Mouse (Mus musculus): Measurements from ENCODE around the gene Popdc2.
"Not testable (repeated sequence)": the region's sequence is repeated elsewhere in the genome, so short reads cannot be mapped to it uniquely, and the experiment has no call there.

Popdc2 gene

GRCm38 (mm10) chr16:38361933-38362332 lies at the start of gene Popdc2:
TSS of gene Popdc2 (plus strand) at chr16:38362209.
- no peak for DNase-seq (ENCODE audit: low spot score)

- DNase-seq (ENCODE audit: low spot score): no peak
Observed at GRCm38 (mm10) chr16:38318492-38318891, 43.5 kb upstream of the Popdc2 start.

DNA sequence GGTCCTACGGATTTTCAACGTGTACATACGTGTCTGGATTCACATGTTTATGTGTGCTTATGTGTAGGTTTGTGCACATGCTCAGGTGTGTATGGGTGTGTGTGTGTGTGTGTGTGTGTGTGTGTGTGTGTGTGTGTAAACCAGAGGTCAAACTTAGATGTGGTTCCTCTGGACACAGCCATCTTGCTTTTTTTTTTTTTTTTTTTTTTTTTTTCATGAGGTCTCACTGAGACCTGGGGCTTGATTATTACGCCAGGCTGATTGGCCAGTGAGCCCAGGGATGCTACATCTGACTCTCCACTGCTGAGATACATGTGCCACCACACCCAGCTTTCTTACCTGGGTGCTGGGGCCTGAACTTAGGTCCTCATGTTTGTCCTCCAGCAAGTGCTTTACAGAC lies 42.9 kb upstream of the Popdc2 start:
- DNase-seq (ENCODE audit: low spot score): no peak

DNA sequence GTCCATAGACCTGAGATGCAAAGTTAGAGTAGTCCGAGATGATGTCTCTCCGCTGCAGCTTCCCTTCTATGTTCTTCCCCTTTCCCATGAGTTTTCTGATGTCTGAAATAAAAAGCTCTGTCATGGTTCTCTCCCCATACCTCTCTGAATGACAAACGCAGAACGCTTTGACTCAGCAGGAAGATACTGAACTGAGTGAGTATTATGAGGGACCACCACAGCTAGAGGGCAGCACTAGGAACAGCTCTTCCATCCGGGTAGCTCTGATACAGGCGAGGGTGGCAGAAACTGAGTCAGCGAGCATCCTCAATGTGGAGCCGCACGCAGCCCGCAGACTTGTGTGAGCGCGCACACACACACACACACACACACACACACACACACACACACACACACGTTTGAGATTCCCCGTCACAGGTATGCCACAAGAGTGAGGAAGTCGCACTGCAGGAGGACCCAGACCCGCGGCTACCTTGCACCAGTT lies 40.5 kb upstream of the Popdc2 start:
- DNase-seq (ENCODE audit: low spot score): peak; percentile 72

- no peak for DNase-seq (ENCODE audit: low spot score)
Observed at GRCm38 (mm10) chr16:38324311-38324710, 37.7 kb upstream of the Popdc2 start.

DNA sequence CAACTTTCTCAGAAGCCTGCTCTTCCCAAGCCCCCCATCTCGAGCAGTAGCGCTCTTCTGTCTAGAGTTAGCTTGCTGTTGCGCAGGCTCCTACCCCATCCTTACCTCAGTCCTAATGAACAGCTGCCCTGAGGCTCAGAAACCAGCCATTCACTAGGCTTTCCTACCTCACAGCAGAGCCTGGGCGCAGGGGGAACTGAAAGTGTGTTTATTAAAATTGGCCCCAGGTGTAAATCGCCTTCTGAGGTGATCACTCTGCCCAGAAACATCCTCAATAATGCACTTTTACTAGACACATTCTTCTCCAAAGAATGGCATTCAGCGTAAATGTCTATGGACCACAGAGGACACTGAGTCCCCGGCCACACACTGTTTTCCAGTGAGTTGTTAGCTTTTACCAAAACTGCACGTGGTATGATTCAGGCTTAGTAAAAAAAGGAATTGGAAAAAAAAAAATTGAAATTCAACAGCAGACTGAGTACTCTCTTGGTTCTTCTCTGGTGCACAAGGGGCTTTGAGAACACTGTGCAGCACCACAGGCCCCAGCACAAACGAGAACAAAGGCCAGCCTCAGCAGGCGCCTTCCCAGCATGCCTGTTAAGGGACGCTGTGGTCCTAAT lies 35.1 kb upstream of the Popdc2 start:
- no peak for DNase-seq (ENCODE audit: low spot score)

GRCm38 (mm10) chr16:38329340-38329739 lies 32.7 kb upstream of the Popdc2 start:
- DNase-seq (ENCODE audit: low spot score): no peak

- DNase-seq (ENCODE audit: low spot score): no peak
Observed at GRCm38 (mm10) chr16:38334431-38334830, 27.6 kb upstream of the Popdc2 start.

GRCm38 (mm10) chr16:38338077-38338476 lies 23.9 kb upstream of the Popdc2 start:
- not testable (repeated sequence) for DNase-seq (ENCODE audit: low spot score)

- DNase-seq (ENCODE audit: low spot score): peak; percentile 70
Observed at GRCm38 (mm10) chr16:38341396-38342324, 20.3 kb upstream of the Popdc2 start, which contains the start of gene Maats1. TSS of gene Maats1 (minus strand) at chr16:38342143.

GRCm38 (mm10) chr16:38344941-38345725 lies 16.9 kb upstream of the Popdc2 start:
- DNase-seq (ENCODE audit: low spot score): no peak

GRCm38 (mm10) chr16:38346529-38347325 lies 15.3 kb upstream of the Popdc2 start, which contains the start of the genes Cox17 and Gm21987:
TSS of gene Cox17 (plus strand) at chr16:38346991.
TSS of gene Gm21987 (plus strand) at chr16:38347040.
- peak; percentile 95 for DNase-seq (ENCODE audit: low spot score)

GRCm38 (mm10) chr16:38347588-38347987 lies 14.4 kb upstream of the Popdc2 start:
- no peak for DNase-seq (ENCODE audit: low spot score)

DNA sequence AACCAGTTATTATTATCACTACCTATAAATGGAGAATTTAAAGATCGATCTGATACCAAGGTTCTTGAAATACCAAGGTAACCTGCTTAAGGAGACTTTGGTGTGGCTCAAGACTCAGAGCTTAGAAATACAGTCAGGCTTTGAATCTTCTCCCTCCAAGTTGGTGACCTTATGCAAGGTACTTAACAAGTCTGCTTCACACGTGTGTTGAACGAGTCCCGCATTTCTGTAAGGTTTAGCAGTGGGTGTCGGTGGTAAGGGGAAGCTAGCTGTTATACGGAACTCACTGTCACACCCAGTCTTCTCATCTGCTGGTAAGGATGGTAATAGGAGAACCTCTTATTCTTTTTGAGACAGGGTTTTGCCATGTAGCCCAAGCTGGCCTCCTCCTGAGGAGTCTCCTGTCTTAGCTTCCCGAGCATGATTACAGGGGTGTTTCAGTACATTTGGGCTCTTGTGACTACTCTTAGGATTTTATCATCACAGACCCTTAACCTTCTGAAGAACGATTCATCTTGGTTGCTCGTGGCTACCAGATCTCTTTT lies 13.7 kb upstream of the Popdc2 start:
- no peak for DNase-seq (ENCODE audit: low spot score)

DNA sequence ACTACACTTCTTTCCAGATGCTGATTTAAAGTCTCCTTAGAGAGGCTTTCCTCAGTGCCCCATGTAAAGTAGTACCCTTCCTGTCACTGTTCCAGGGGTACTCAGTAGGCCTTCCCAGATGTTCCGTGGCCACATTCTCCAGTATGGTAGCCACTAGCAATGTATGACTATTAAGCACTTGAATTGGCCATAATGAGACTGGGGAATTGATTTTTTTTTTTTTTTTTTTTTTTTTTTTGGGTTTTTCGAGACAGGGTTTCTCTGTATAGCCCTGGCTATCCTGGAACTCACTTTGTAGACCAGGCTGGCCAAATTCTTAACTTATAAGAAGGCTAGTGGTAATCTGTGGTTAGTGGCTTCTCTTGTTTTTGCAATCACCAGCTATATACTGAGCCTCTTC lies 12.1 kb upstream of the Popdc2 start:
- DNase-seq (ENCODE audit: low spot score): no peak

GRCm38 (mm10) chr16:38350361-38350855 lies 11.6 kb upstream of the Popdc2 start:
- DNase-seq (ENCODE audit: low spot score): no peak

DNA sequence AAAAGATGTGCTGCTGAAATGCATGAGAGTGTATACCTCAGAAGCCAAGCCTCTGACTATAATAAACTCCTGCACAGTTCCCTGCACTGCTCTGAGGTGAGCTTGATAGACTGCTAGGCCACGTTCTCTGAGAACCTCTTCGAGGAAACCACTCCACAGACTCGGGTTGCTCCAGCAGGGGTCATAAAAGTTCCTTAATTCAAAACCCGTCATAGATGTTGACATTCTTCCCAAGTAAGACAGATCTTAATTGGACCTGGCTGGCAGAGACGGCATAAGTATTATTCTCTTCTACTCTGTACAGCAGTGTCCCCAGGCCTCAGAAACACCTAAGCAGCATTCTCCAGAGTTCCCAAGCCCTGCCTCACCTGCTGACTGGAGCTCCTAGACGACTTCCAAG lies 11.1 kb upstream of the Popdc2 start:
- DNase-seq (ENCODE audit: low spot score): no peak

- no peak for DNase-seq (ENCODE audit: low spot score)
Observed at GRCm38 (mm10) chr16:38352031-38352430, 10.0 kb upstream of the Popdc2 start.

- DNase-seq (ENCODE audit: low spot score): no peak
Observed at GRCm38 (mm10) chr16:38352851-38353250, 9.2 kb upstream of the Popdc2 start.

DNA sequence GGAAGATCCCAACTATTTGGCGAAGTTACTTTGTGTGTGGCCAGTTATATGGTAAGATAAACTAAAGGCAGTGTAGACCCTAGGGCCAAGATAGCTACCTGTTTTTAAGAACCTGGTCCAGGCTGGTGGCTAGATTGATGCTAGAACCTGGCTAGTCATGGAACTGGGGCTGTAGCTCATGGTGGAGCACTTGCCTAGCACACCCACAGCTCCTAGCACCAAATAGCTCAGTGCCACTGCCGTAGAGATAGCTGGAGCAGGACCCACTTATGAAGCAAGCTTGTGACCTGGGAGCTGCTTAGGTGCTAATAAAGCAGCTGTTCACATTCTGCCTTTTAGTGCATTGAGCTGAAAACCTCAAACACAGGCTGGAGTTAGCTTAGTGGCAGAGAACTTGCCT lies 8.4 kb upstream of the Popdc2 start:
- DNase-seq (ENCODE audit: low spot score): no peak
